In the genomic region with DNA sequence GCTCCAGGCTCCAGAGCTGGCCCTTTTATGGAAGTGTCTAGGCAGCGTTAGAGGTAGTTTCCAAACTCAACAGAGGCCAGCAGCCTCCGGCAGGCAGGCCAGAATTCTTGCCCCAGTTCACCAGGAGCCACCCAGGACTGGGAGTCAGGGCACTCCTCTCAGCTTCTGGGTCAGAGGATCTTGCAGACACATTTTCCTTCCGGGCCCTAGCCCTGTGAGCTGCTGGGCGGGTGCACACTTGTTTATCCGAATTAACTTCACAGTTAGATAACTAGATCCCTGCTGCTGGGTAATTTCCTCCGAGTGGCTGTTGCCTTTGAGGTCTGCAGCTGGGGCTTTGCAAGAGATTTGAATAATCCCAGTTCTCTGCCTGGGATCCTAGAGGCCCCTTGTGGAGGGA, we compare ENCODE assay signal across 18 mouse cellular contexts.
DNase-seq lines count a peak whose midpoint lies in the region; ATAC-seq lines count a peak whose summit lies in the region.
"Had no signal": no experiment of that assay in that cellular context is flagged by ENCODE, and none has a peak within 500 bp of the region (broad histone marks: within the 10 kb centered on the region; RNA-seq: fewer than 3 reads in every experiment).

No protein-coding gene starts in this region.

- no peak overlapping the region for H3K9ac ChIP-seq in forebrain, embryonic 14.5 days (ENCODE audit: low read length)
- H3K9ac ChIP-seq in midbrain, embryonic 12.5 days (replicated peaks): 0 out of 2 replicates have a peak overlapping the region, but pooled peaks have one; percentile 4
- no peak overlapping the region for H3K9ac ChIP-seq in kidney, embryonic 15.5 days
- H3K9ac ChIP-seq: limb, embryonic 12.5 days; liver, embryonic 13.5 days had no signal

- peaks cover 67% of the 10 kb centered on the region for H3K36me3 ChIP-seq in forebrain, embryonic 14.5 days (ENCODE audit: control insufficient read depth, insufficient read depth, low read length)
- peaks cover 87% of the 10 kb centered on the region for H3K36me3 ChIP-seq in forebrain, embryonic 10.5 days (replicated peaks)
- H3K36me3 ChIP-seq in midbrain, embryonic 12.5 days: peaks cover 50% of the 10 kb centered on the region
- peaks cover 70% of the 10 kb centered on the region for H3K36me3 ChIP-seq in kidney, embryonic 15.5 days

- ATAC-seq in forebrain, embryonic 14.5 days: no peak
- no peak for ATAC-seq in midbrain, embryonic 12.5 days (ENCODE audit: low FRiP score, low read depth)
- ATAC-seq in kidney, embryonic 15.5 days (replicated peaks; ENCODE audit: low FRiP score): no peak
- ATAC-seq: hindbrain, postnatal 0 days had no signal

- H3K4me2 ChIP-seq in forebrain, embryonic 14.5 days (ENCODE audit: low read length): no peak overlapping the region
- H3K4me2 ChIP-seq in midbrain, embryonic 12.5 days (replicated peaks): no peak overlapping the region
- H3K4me2 ChIP-seq in kidney, embryonic 15.5 days: no peak overlapping the region
- H3K4me2 ChIP-seq: limb, embryonic 12.5 days; liver, embryonic 13.5 days had no signal

- H3K4me1 ChIP-seq in forebrain, embryonic 14.5 days (ENCODE audit: control insufficient read depth, insufficient read depth, low read length): no peaks in the 10 kb centered on the region
- H3K4me1 ChIP-seq in forebrain, embryonic 10.5 days: peaks cover 26% of the 10 kb centered on the region
- peaks cover 17% of the 10 kb centered on the region; the same call in 1 of the 2 replicates for H3K4me1 ChIP-seq in midbrain, embryonic 12.5 days
- H3K4me1 ChIP-seq in kidney, embryonic 15.5 days: 0 out of 2 replicates have a peak, but pooled peaks cover 3% of the 10 kb centered on the region
- H3K4me1 ChIP-seq: limb, embryonic 12.5 days had no signal

- DNase-seq in forebrain, embryonic 14.5 days (ENCODE audit: low spot score): peak; percentile 21
- DNase-seq in forebrain, embryonic 10.5 days (ENCODE audit: extremely low spot score, low spot score): no peak
- DNase-seq in heart, adult 9 months (ENCODE audit: low spot score in 2 of 2): peak; percentile 28 to 30
- no peak for DNase-seq in heart, postnatal 25 days (ENCODE audit: low spot score)
- peak; percentile 36 for DNase-seq in skeletal muscle tissue, adult 2 months (ENCODE audit: low read depth, low spot score)
- DNase-seq in ovary, adult 18-20 months (ENCODE audit: low spot score): no peak
- DNase-seq: adrenal gland, adult 8-10 months; cerebellum, adult 11-12 months; kidney, adult 18-20 months; kidney, postnatal 14 days; liver, embryonic 13.5 days; thymus, postnatal 36 days had no signal

- H3K9me3 ChIP-seq in forebrain, embryonic 14.5 days (replicated peaks; ENCODE audit: control insufficient read depth, low read length): no peaks in the 10 kb centered on the region
- H3K9me3 ChIP-seq in forebrain, embryonic 10.5 days: no peaks in the 10 kb centered on the region
- no peaks in the 10 kb centered on the region for H3K9me3 ChIP-seq in midbrain, embryonic 12.5 days
- H3K9me3 ChIP-seq in kidney, embryonic 15.5 days (replicated peaks): no peaks in the 10 kb centered on the region
- H3K9me3 ChIP-seq: heart, embryonic 10.5 days; limb, embryonic 12.5 days; liver, embryonic 13.5 days had no signal

- intact Hi-C loops in heart, postnatal 25 days (cut with DNase I): no loop called here

- H3K27me3 ChIP-seq in forebrain, embryonic 14.5 days (replicated peaks; ENCODE audit: control insufficient read depth, insufficient read depth, low read length): no peaks in the 10 kb centered on the region
- H3K27me3 ChIP-seq in forebrain, embryonic 10.5 days (ENCODE audit: poor library complexity, severe bottlenecking): no peaks in the 10 kb centered on the region
- H3K27me3 ChIP-seq in midbrain, embryonic 12.5 days: no peaks in the 10 kb centered on the region
- no peaks in the 10 kb centered on the region for H3K27me3 ChIP-seq in kidney, embryonic 15.5 days
- H3K27me3 ChIP-seq: CH12.LX; limb, embryonic 12.5 days; liver, embryonic 13.5 days had no signal

- H3K4me3 ChIP-seq in forebrain, embryonic 14.5 days (ENCODE audit: low read depth, low read length): no peak overlapping the region
- H3K4me3 ChIP-seq in forebrain, embryonic 10.5 days: no peak overlapping the region
- no peak overlapping the region for H3K4me3 ChIP-seq in midbrain, embryonic 12.5 days
- H3K4me3 ChIP-seq in kidney, embryonic 15.5 days (replicated peaks): no peak overlapping the region
- H3K4me3 ChIP-seq: heart, embryonic 10.5 days; limb, embryonic 12.5 days; liver, embryonic 13.5 days had no signal

- H3K27ac ChIP-seq in forebrain, embryonic 14.5 days (ENCODE audit: low read depth, low read length): no peak overlapping the region
- H3K27ac ChIP-seq in forebrain, embryonic 10.5 days: no peak overlapping the region
- H3K27ac ChIP-seq in midbrain, embryonic 12.5 days (replicated peaks): 0 out of 2 replicates have a peak overlapping the region, but pooled peaks have one; percentile 44
- no peak overlapping the region for H3K27ac ChIP-seq in kidney, embryonic 15.5 days
- H3K27ac ChIP-seq: heart, embryonic 10.5 days; hindbrain, postnatal 0 days; limb, embryonic 12.5 days; liver, embryonic 13.5 days had no signal

- 32% methylated on average over 6 of the region's 6 CpGs for WGBS in forebrain, embryonic 14.5 days
- 20% methylated on average over 6 of the region's 6 CpGs for WGBS in forebrain, embryonic 10.5 days
- WGBS in midbrain, embryonic 12.5 days: 9% methylated on average over 6 of the region's 6 CpGs
- WGBS in kidney, embryonic 15.5 days: 60% methylated on average over 6 of the region's 6 CpGs

Comparison
In these comparisons a context has a peak if more than half of its experiments do, and no peak if none do; other contexts are left out.
1. DNase-seq: peak in forebrain, embryonic 14.5 days (single experiment), heart, adult 9 months (2 of 2) and skeletal muscle tissue, adult 2 months (single experiment); none in forebrain, embryonic 10.5 days (single experiment), heart, postnatal 25 days (single experiment) and ovary, adult 18-20 months (single experiment).